Mouse (Mus musculus): ENCODE measurements around the gene Pde4a. TPM values are rescaled to one million over a fixed set of nuclear protein-coding genes. Genes with fewer than 3 reads are reported as not detected.

Pde4a gene
- polyA plus RNA-seq, 1 experiment from 2014 or later, result 1.9 TPM

DNA sequence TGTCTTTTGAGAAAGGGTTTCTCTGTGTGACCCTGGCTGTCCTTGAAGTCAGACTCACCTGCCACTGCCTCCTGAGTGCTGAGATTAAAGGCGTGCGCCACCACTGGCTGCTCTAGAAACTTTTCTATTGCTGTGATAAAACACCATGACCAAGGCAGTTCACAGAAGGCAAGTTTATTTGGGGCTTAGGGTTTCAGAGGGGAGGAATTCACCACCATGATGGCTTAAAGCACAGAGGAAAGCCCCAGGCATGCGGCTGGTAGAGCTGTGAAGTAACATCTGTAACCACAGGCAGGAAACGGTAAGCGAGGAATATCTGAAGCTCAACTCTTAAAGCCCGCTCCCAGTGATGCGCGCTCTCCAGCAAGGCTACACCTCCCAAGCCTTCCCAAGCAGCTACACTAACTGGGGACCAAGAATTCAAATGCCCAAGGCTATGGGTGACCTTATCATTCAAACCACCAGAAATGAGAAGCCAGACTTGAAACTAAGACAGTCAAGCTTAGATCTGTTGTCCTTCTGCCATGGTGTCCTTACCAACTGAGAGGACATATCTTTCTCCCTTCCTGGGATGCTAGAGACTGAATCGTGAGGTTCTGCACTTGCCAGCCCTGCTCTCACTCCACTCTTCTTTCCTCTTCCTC, 32.3 kb upstream of the Pde4a start:
- WGBS (ENCODE audit: insufficient replicate concordance), result 29% methylated on average over 9 of the region's 9 CpGs
- H3K27me3 ChIP-seq (ENCODE audit: control insufficient read depth, insufficient read depth, low read depth, low read length), result no peaks in the 10 kb centered on the region
- H3K4me2 ChIP-seq (ENCODE audit: low read depth, low read length), result 0 out of 2 replicates have a peak overlapping the region, but pooled peaks have one; percentile 4
- ATAC-seq (ENCODE audit: low read depth), result no peak
- H3K4me1 ChIP-seq (ENCODE audit: control insufficient read depth, low read depth, low read length), result peaks cover 11% of the 10 kb centered on the region
- H3K27ac ChIP-seq (ENCODE audit: low read length), result no peak overlapping the region
- H3K9ac ChIP-seq (ENCODE audit: low read depth, low read length), result no peak overlapping the region
- no peaks in the 10 kb centered on the region for H3K9me3 ChIP-seq (replicated peaks; ENCODE audit: control insufficient read depth, low read length)
- no peak overlapping the region for H3K4me3 ChIP-seq (ENCODE audit: low read depth, low read length)
- H3K36me3 ChIP-seq (ENCODE audit: control insufficient read depth, insufficient read depth), result no peaks in the 10 kb centered on the region; the same call in 1 of the 2 replicates

DNA sequence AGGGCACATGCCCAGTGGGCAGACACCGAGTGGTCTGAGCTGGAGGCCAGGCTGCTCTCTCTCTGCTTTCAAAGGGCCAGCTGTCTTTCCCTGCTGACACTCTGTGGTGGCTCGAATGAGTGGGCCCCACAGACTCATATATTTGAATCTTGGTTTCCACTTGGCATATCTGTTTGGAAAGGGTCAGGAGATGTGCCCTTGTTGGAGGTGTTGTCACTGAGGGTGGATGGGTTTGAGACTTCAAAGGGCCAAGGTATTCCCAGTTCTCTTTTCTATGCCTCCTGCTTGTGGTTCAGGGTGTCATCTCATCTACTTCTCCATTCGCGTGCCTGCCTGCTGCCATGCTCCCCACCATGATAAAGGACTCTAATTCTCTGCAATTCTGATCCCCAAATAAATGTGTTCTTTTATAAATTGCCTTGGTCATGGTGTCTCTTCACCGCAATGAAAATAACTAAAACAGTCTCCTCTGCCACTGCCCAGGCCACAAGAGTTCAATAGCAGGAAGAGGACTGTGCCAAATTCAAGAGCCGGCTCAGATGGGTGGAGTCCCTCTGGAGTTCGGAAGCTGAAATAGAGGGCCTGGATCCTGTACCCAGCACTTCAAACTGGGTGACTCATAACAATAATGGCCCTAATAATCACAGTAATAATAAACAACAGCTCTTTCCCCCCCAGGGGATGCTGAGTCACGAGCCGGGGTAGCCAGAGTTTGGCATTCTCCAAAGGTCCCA, 30.8 kb upstream of the Pde4a start:
- 50% methylated on average over 9 of the region's 9 CpGs for WGBS (ENCODE audit: insufficient replicate concordance)
- Histone ChIP-seq H3K27ac (ENCODE audit: low read length) (no peak overlapping the region), H3K4me3 (ENCODE audit: low read depth, low read length) (no peak overlapping the region), H3K27me3 (ENCODE audit: control insufficient read depth, insufficient read depth, low read depth, low read length) (no peaks in the 10 kb centered on the region), H3K9ac (ENCODE audit: low read depth, low read length) (no peak overlapping the region), H3K36me3 (ENCODE audit: control insufficient read depth, insufficient read depth) (peaks cover 8% of the 10 kb centered on the region), H3K4me1 (ENCODE audit: control insufficient read depth, low read depth, low read length) (peaks cover 11% of the 10 kb centered on the region), H3K4me2 (ENCODE audit: low read depth, low read length) (no peak overlapping the region), H3K9me3 (replicated peaks; ENCODE audit: control insufficient read depth, low read length) (no peaks in the 10 kb centered on the region)
- no peak for ATAC-seq (ENCODE audit: low read depth)

DNA sequence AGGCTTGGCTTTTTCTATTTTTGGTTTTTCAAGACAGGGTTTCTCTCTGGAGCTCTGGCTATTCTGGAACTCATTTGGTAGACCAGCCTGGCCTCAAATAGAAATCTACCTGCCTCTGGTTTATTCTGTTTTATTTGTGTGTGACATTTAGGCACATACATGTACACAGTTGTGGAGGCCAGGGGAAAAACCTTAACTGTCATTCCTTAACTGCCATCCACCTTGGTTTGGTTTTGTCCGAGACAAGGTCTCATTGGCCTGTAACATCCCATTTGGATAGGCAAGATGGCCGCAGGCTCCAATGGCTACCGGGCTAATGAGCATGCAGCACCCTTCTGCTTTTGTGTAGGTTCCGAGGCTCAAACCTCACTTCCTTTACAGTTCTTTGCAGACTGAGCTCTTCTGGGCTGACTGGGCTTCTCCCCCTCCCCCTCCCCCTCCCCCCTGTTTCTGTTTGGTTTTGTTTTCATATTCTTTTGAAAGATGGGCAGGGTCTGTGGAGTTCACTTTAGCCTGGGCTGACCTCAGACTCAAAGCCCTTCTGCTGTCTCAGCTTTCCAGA, 30.1 kb upstream of the Pde4a start:
- H3K4me1 ChIP-seq (ENCODE audit: control insufficient read depth, low read depth, low read length), result peaks cover 8% of the 10 kb centered on the region
- peaks cover 14% of the 10 kb centered on the region for H3K36me3 ChIP-seq (ENCODE audit: control insufficient read depth, insufficient read depth)
- no peak overlapping the region for H3K4me3 ChIP-seq (ENCODE audit: low read depth, low read length)
- no peaks in the 10 kb centered on the region for H3K9me3 ChIP-seq (replicated peaks; ENCODE audit: control insufficient read depth, low read length)
- H3K27ac ChIP-seq (ENCODE audit: low read length), result no peak overlapping the region
- H3K4me2 ChIP-seq (ENCODE audit: low read depth, low read length), result no peak overlapping the region
- H3K9ac ChIP-seq (ENCODE audit: low read depth, low read length), result no peak overlapping the region
- WGBS (ENCODE audit: insufficient replicate concordance), result 58% methylated on average over 4 of the region's 4 CpGs
- no peak for ATAC-seq (ENCODE audit: low read depth)
- H3K27me3 ChIP-seq (ENCODE audit: control insufficient read depth, insufficient read depth, low read depth, low read length), result no peaks in the 10 kb centered on the region

DNA sequence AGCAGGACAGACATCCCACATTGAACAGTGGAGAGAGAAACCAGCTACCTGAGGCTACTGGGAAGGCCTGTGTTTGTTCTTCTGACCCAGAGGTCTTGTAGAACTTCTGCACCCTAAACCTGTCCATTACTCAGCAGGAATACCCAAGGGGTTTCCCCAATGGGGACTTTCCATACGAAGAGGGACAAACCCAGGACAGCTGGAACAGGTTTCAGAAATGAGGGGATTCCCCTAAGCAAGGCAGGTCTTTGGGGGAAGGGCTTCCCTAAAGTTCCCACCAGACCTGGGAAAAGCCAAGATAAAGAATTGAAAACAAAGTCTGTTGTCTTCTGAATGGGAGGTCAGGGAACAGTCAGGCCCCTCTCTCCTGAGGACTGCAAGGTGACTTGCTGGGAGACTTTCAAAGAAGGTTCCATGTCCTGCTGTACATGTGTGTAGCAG, 29.6 kb upstream of the Pde4a start:
- Histone ChIP-seq H3K9ac (ENCODE audit: low read depth, low read length) (no peak overlapping the region), H3K4me1 (ENCODE audit: control insufficient read depth, low read depth, low read length) (peaks cover 4% of the 10 kb centered on the region), H3K36me3 (ENCODE audit: control insufficient read depth, insufficient read depth) (peaks cover 19% of the 10 kb centered on the region), H3K9me3 (replicated peaks; ENCODE audit: control insufficient read depth, low read length) (no peaks in the 10 kb centered on the region), H3K27me3 (ENCODE audit: control insufficient read depth, insufficient read depth, low read depth, low read length) (no peaks in the 10 kb centered on the region), H3K27ac (ENCODE audit: low read length) (no peak overlapping the region; the same call in 1 of the 2 replicates), H3K4me2 (ENCODE audit: low read depth, low read length) (no peak overlapping the region), H3K4me3 (ENCODE audit: low read depth, low read length) (no peak overlapping the region)
- WGBS (ENCODE audit: insufficient replicate concordance), result 48% methylated on average over 1 of the region's 1 CpGs
- no peak for ATAC-seq (ENCODE audit: low read depth)

DNA sequence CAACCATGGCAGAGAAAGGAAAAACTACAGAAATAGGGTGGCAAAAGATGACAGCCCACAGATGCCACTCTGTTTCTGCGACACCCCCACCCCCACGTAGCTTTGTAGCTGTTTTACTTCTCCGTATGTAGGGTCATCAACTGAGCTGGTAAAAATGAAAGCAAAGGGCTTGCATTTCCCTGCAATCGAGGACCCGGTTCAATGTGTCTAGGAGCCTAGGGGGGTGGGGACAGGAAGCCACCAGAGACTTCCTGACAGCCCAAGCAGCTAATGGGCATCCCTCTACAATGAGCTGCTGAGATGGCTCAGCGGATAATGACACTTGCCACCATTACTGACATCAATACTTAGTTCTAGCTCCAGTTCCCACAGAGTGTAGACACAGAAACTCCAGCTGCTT, 29.1 kb upstream of the Pde4a start:
- Histone ChIP-seq H3K4me1 (ENCODE audit: control insufficient read depth, low read depth, low read length) (peaks cover 2% of the 10 kb centered on the region), H3K36me3 (ENCODE audit: control insufficient read depth, insufficient read depth) (peaks cover 24% of the 10 kb centered on the region), H3K9me3 (replicated peaks; ENCODE audit: control insufficient read depth, low read length) (no peaks in the 10 kb centered on the region), H3K4me2 (ENCODE audit: low read depth, low read length) (no peak overlapping the region), H3K27ac (ENCODE audit: low read length) (no peak overlapping the region; the same call in 1 of the 2 replicates), H3K9ac (ENCODE audit: low read depth, low read length) (no peak overlapping the region), H3K27me3 (ENCODE audit: control insufficient read depth, insufficient read depth, low read depth, low read length) (no peaks in the 10 kb centered on the region), H3K4me3 (ENCODE audit: low read depth, low read length) (no peak overlapping the region)
- WGBS (ENCODE audit: insufficient replicate concordance), result 34% methylated on average over 6 of the region's 6 CpGs
- ATAC-seq (ENCODE audit: low read depth), result no peak

DNA sequence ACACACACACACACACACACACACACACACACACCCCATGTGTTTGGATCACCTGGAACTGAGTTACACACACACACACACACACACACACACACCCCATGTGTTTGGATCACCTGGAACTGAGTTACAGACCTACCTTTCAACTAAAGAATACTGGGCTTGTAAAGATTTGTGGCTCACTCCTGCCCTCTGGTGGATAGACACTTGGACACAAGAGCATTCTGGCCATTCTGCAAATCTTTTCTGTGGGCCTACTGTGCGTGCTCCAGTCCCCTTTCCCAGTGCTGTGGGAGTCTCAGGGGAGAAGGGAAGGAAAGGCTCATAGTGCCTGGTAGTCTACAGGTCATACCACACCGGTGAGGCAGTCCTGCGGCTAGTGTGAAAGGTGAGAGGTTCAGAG, 28.3 kb upstream of the Pde4a start:
- Histone ChIP-seq H3K4me1 (ENCODE audit: control insufficient read depth, low read depth, low read length) (no peaks in the 10 kb centered on the region; the same call in 1 of the 2 replicates), H3K4me2 (ENCODE audit: low read depth, low read length) (no peak overlapping the region), H3K9me3 (replicated peaks; ENCODE audit: control insufficient read depth, low read length) (no peaks in the 10 kb centered on the region), H3K27me3 (ENCODE audit: control insufficient read depth, insufficient read depth, low read depth, low read length) (no peaks in the 10 kb centered on the region), H3K27ac (ENCODE audit: low read length) (no peak overlapping the region), H3K4me3 (ENCODE audit: low read depth, low read length) (no peak overlapping the region), H3K36me3 (ENCODE audit: control insufficient read depth, insufficient read depth) (peaks cover 32% of the 10 kb centered on the region), H3K9ac (ENCODE audit: low read depth, low read length) (no peak overlapping the region)
- 44% methylated on average over 3 of the region's 3 CpGs for WGBS (ENCODE audit: insufficient replicate concordance)
- ATAC-seq (ENCODE audit: low read depth), result peak; percentile 20; the same call in 1 of the 2 replicates

DNA sequence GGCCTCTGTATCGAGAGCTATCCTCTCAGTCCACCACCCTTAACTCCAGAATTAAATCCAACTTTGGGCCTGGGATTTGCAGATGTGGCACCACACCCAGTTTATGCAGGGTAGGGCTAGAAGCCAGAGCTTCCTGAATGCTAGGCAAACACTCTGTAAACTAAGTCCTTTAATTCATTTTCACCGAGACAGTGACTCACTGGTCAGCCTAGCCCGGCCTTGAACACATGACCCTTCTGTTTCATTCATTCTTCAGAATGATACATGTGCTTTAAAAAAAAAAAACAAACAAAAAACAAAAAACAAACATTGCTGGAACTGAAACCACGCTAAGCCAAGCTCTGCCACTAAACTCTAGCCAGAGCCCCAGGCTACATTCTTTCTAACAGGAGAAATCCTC, 27.1 kb upstream of the Pde4a start:
- no peak for ATAC-seq (ENCODE audit: low read depth)
- Histone ChIP-seq H3K9ac (ENCODE audit: low read depth, low read length) (no peak overlapping the region), H3K9me3 (replicated peaks; ENCODE audit: control insufficient read depth, low read length) (no peaks in the 10 kb centered on the region), H3K4me3 (ENCODE audit: low read depth, low read length) (no peak overlapping the region), H3K27ac (ENCODE audit: low read length) (no peak overlapping the region), H3K4me1 (ENCODE audit: control insufficient read depth, low read depth, low read length) (no peaks in the 10 kb centered on the region; the same call in 1 of the 2 replicates), H3K27me3 (ENCODE audit: control insufficient read depth, insufficient read depth, low read depth, low read length) (no peaks in the 10 kb centered on the region), H3K36me3 (ENCODE audit: control insufficient read depth, insufficient read depth) (peaks cover 37% of the 10 kb centered on the region), H3K4me2 (ENCODE audit: low read depth, low read length) (no peak overlapping the region)
- 65% methylated on average over 4 of the region's 4 CpGs for WGBS (ENCODE audit: insufficient replicate concordance)

DNA sequence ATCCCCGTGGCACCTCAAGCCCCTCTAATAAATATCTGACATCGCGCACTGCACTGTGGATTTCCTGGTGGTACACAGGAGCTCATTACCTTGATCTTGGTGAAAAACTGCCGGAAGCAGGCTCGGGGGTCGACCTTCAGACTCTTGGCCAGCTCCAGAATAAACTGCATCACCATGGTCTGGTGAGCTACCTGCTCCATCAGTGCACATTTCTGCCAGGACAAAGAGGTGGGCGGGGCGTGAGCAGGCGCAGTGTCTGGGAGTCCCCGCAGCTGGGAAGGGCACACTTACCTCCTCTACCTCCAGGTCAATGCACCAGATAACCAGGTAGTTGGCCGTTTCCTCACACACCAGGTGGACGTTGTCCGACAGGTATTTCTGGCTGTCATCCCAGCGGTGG, 23.6 kb upstream of the Pde4a start:
- Histone ChIP-seq H3K4me3 (ENCODE audit: low read depth, low read length) (no peak overlapping the region), H3K36me3 (ENCODE audit: control insufficient read depth, insufficient read depth) (peaks cover 43% of the 10 kb centered on the region), H3K4me1 (ENCODE audit: control insufficient read depth, low read depth, low read length) (peaks cover 11% of the 10 kb centered on the region), H3K4me2 (ENCODE audit: low read depth, low read length) (no peak overlapping the region), H3K9ac (ENCODE audit: low read depth, low read length) (no peak overlapping the region), H3K27me3 (ENCODE audit: control insufficient read depth, insufficient read depth, low read depth, low read length) (no peaks in the 10 kb centered on the region), H3K9me3 (replicated peaks; ENCODE audit: control insufficient read depth, low read length) (no peaks in the 10 kb centered on the region), H3K27ac (ENCODE audit: low read length) (no peak overlapping the region)
- no peak for ATAC-seq (ENCODE audit: low read depth)
- WGBS (ENCODE audit: insufficient replicate concordance), result 84% methylated on average over 14 of the region's 14 CpGs

DNA sequence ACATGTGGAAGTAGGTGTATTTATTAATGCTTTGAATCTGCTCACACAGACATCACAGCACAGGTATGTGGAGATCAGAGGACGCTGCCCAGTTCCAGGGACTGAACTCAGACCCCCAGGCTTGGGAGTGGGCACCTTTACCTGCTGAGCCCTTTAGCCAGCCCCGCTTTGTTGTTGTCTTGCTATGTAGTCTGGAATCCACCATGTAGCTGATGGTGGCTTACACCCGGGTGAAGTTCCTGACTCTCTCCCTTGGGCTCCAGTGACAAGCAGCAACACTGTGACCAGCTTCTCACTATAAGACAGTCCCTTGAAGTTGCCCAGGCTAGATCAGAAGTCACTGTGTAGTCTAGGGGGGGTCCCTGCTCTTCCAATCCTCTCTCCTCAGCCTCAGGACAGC, 21.2 kb upstream of the Pde4a start:
- Histone ChIP-seq H3K4me1 (ENCODE audit: control insufficient read depth, low read depth, low read length) (peaks cover 33% of the 10 kb centered on the region), H3K27me3 (ENCODE audit: control insufficient read depth, insufficient read depth, low read depth, low read length) (no peaks in the 10 kb centered on the region), H3K36me3 (ENCODE audit: control insufficient read depth, insufficient read depth) (peaks cover 39% of the 10 kb centered on the region), H3K9ac (ENCODE audit: low read depth, low read length) (no peak overlapping the region), H3K4me2 (ENCODE audit: low read depth, low read length) (no peak overlapping the region), H3K27ac (ENCODE audit: low read length) (no peak overlapping the region), H3K4me3 (ENCODE audit: low read depth, low read length) (no peak overlapping the region), H3K9me3 (replicated peaks; ENCODE audit: control insufficient read depth, low read length) (no peaks in the 10 kb centered on the region)
- 81% methylated on average over 3 of the region's 3 CpGs for whole genome bisulfite sequencing (ENCODE audit: insufficient replicate concordance)
- ATAC-seq (ENCODE audit: low read depth), result no peak

Data from liver, embryonic 16.5 days (tissue).